Mouse (Mus musculus) heart, embryonic 15.5 days (tissue): Measurements from ENCODE around the gene Ablim1. TPM values are rescaled to one million over a fixed set of nuclear protein-coding genes. Genes with fewer than 3 reads are reported as not detected.
A peak's percentile ranks its signal among the peaks of the same experiment; 100 is the strongest.

Source experiments
- ATAC-seq: fragments of 200-750 bp; cut with Nextera tagmentation; replicated peaks from 2 replicates; pipeline ENCODE4 v1.8.0; 2017; ENCODE audit warnings: low read depth, moderate TSS enrichment; ENCODE audit not compliant: insufficient number of reproducible peaks, insufficient read depth, low FRiP score
- H3K27ac ChIP-seq: fragments of 300-500 bp; sonication (generic); 2 replicates; pipeline ENCODE4 v1.5.1; 2015; ENCODE audit warnings: mild to moderate bottlenecking, inconsistent platforms
- H3K27me3 ChIP-seq: fragments of 300-500 bp; sonication (generic); 2 replicates; pipeline ENCODE4 v1.6.1; 2015; ENCODE audit warnings: inconsistent platforms
- H3K36me3 ChIP-seq: fragments of 300-500 bp; sonication (generic); 2 replicates; pipeline ENCODE4 v1.6.1; 2015; ENCODE audit warnings: mild to moderate bottlenecking, inconsistent platforms
- H3K4me1 ChIP-seq: fragments of 300-500 bp; sonication (generic); replicated peaks from 2 replicates; pipeline ENCODE4 v1.6.1; 2015; ENCODE audit warnings: inconsistent platforms
- H3K4me2 ChIP-seq: fragments of 300-500 bp; sonication (generic); 2 replicates; pipeline ENCODE4 v1.6.1; 2015; ENCODE audit warnings: inconsistent platforms, mild to moderate bottlenecking, moderate library complexity
- H3K4me3 ChIP-seq: fragments of 300-500 bp; sonication (generic); 2 replicates; pipeline ENCODE4 v1.5.1; 2015; ENCODE audit warnings: mild to moderate bottlenecking, inconsistent platforms
- H3K9ac ChIP-seq: fragments of 300-500 bp; sonication (generic); 2 replicates; pipeline ENCODE4 v1.6.1; 2015; ENCODE audit warnings: mild to moderate bottlenecking, inconsistent platforms
- H3K9me3 ChIP-seq: fragments of 300-500 bp; sonication (generic); replicated peaks from 2 replicates; pipeline ENCODE4 v1.6.1; 2016; ENCODE audit warnings: inconsistent platforms
- WGBS: fragments of 180-500 bp; shearing (Covaris S2); methylation state at CpG from one replicate; pipeline ENCODE4 v1.1.7; 2015; ENCODE audit warnings: mixed read lengths; 5-methylcytosine and 5-hydroxymethylcytosine counted together
- polyA plus RNA-seq: library from polyadenylated mRNA; unstranded; fragments of >200 nt; fragmentation: Nextera tagmentation; extraction: Ambion mirVana; gene quantifications from 2 replicates; pipeline ENCODE4 v1.2.1, GENCODE M21; 2015

Ablim1 gene
- polyA plus RNA-seq, 1 experiment from 2014 or later, result 56.2 TPM

- H3K27me3 ChIP-seq, result peaks cover 14% of the 10 kb centered on the region
- no peaks in the 10 kb centered on the region for H3K36me3 ChIP-seq
- H3K9ac ChIP-seq, result no peak overlapping the region
- peaks cover 15% of the 10 kb centered on the region for H3K4me1 ChIP-seq
- no peak overlapping the region for H3K4me3 ChIP-seq
- no peak overlapping the region for H3K4me2 ChIP-seq
- WGBS, result 65% methylated on average over 12 of the region's 12 CpGs
- H3K27ac ChIP-seq, result no peak overlapping the region
- no peak for ATAC-seq
- H3K9me3 ChIP-seq, result no peaks in the 10 kb centered on the region
Observed at GRCm38 (mm10) chr19:57002741-57003459, 311.8 kb downstream of the Ablim1 start.

GRCm38 (mm10) chr19:57001926-57002325 lies 312.8 kb downstream of the Ablim1 start:
- WGBS, result 90% methylated on average over 4 of the region's 4 CpGs
- no peak overlapping the region for H3K9ac ChIP-seq
- no peak overlapping the region for H3K27ac ChIP-seq
- peaks cover 15% of the 10 kb centered on the region for H3K4me1 ChIP-seq
- no peak for ATAC-seq
- no peaks in the 10 kb centered on the region for H3K9me3 ChIP-seq
- H3K27me3 ChIP-seq, result peaks cover 4% of the 10 kb centered on the region
- H3K4me3 ChIP-seq, result no peak overlapping the region
- no peak overlapping the region for H3K4me2 ChIP-seq
- H3K36me3 ChIP-seq, result no peaks in the 10 kb centered on the region

DNA sequence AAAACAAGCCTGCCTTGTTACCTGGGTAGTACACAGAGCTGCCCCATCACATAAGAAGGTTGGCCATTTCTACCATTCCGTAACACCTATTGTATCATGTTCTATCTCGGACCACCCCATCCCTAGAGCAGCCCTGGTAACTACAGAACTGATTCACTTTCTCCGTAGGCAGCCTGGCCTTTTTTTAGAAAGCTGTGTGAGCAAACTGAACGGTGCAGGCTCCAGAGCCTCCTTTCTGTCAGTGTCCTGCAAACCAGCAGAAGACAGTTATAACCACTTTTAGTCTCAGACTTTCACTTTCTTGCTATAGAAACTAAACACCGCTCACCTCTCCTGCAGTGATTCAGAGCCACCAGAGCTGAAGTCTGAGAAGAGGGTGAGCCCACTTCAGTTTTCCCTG lies 314.1 kb downstream of the Ablim1 start:
- peaks cover 18% of the 10 kb centered on the region for H3K4me1 ChIP-seq
- H3K9ac ChIP-seq, result no peak overlapping the region
- H3K4me2 ChIP-seq, result no peak overlapping the region
- no peaks in the 10 kb centered on the region for H3K36me3 ChIP-seq
- no peaks in the 10 kb centered on the region for H3K27me3 ChIP-seq
- H3K9me3 ChIP-seq, result no peaks in the 10 kb centered on the region
- ATAC-seq, result no peak
- 67% methylated on average over 5 of the region's 5 CpGs for WGBS
- H3K4me3 ChIP-seq, result no peak overlapping the region
- H3K27ac ChIP-seq, result no peak overlapping the region

- no peak overlapping the region for H3K4me2 ChIP-seq
- no peaks in the 10 kb centered on the region for H3K9me3 ChIP-seq
- H3K4me3 ChIP-seq, result no peak overlapping the region
- 70% methylated on average over 2 of the region's 2 CpGs for WGBS
- H3K36me3 ChIP-seq, result no peaks in the 10 kb centered on the region
- no peak overlapping the region for H3K27ac ChIP-seq
- H3K27me3 ChIP-seq, result no peaks in the 10 kb centered on the region
- H3K9ac ChIP-seq, result no peak overlapping the region
- ATAC-seq, result no peak
- peaks cover 18% of the 10 kb centered on the region for H3K4me1 ChIP-seq
Observed at GRCm38 (mm10) chr19:56999781-57000180, 314.9 kb downstream of the Ablim1 start.

- no peaks in the 10 kb centered on the region for H3K27me3 ChIP-seq
- ATAC-seq, result no peak
- H3K9me3 ChIP-seq, result no peaks in the 10 kb centered on the region
- H3K27ac ChIP-seq, result no peak overlapping the region
- no peak overlapping the region for H3K9ac ChIP-seq
- no peak overlapping the region for H3K4me2 ChIP-seq
- no peaks in the 10 kb centered on the region for H3K36me3 ChIP-seq
- WGBS, result 71% methylated on average over 2 of the region's 2 CpGs
- peaks cover 18% of the 10 kb centered on the region for H3K4me1 ChIP-seq
- no peak overlapping the region for H3K4me3 ChIP-seq
Observed at GRCm38 (mm10) chr19:56998910-56999309, 315.8 kb downstream of the Ablim1 start.

DNA sequence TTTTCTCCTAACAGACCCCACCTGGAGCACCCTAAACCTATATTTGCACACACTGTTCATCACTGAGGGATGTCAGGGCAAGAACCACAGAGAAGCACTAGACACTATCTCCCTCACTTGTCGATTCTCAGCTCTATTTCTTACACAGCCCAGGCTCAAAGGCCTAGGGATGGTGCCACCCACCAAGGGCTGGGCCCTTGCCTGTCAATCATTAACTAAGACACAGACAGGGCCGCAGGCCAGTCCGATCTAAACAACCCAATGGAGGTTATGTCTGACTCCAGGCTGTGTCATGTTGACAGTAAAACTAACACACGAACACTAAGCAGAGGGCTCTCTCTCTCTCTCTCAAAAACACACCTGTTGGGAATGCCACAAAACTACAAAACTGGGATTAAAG lies 316.4 kb downstream of the Ablim1 start:
- Histone ChIP-seq H3K27me3 (no peaks in the 10 kb centered on the region), H3K36me3 (no peaks in the 10 kb centered on the region), H3K27ac (no peak overlapping the region), H3K4me2 (no peak overlapping the region), H3K9me3 (no peaks in the 10 kb centered on the region), H3K9ac (no peak overlapping the region), H3K4me3 (no peak overlapping the region), H3K4me1 (peaks cover 14% of the 10 kb centered on the region)
- WGBS, result 77% methylated on average over 4 of the region's 4 CpGs
- no peak for ATAC-seq

- Histone ChIP-seq H3K36me3 (no peaks in the 10 kb centered on the region), H3K27me3 (no peaks in the 10 kb centered on the region), H3K27ac (peak overlapping the region; percentile 36; the same call in 1 of the 2 replicates), H3K4me2 (peak overlapping the region; percentile 52), H3K9ac (no peak overlapping the region), H3K4me1 (peaks cover 12% of the 10 kb centered on the region), H3K4me3 (peak overlapping the region; percentile 16; the same call in 1 of the 2 replicates), H3K9me3 (no peaks in the 10 kb centered on the region)
- peak; percentile 69 for ATAC-seq
- WGBS, result 3% methylated on average over 10 of the region's 10 CpGs
Observed at GRCm38 (mm10) chr19:56997164-56997599, 317.5 kb downstream of the Ablim1 start.

DNA sequence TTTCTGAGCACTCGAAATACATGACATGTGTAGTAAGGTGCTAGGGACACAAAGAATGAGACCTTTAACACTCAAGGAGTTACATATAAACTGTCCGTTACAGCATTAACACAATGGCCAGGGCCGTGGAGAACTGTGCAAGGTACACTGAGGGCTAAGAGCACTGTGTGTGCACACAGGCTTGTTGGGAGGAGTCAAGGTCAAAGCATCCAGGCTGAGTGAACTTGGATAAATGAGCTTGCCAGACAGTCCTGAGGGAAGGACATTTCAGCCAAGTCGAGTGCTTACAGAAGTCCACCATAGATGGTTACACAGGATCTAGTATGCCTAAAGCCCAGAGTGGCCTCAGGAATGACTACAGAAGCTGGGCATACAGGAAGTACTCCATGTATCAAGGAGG lies 319.3 kb downstream of the Ablim1 start:
- no peaks in the 10 kb centered on the region for H3K9me3 ChIP-seq
- H3K4me2 ChIP-seq, result no peak overlapping the region
- H3K9ac ChIP-seq, result no peak overlapping the region
- H3K27ac ChIP-seq, result no peak overlapping the region
- H3K4me3 ChIP-seq, result no peak overlapping the region
- no peak for ATAC-seq
- no peaks in the 10 kb centered on the region for H3K36me3 ChIP-seq
- no peaks in the 10 kb centered on the region for H3K27me3 ChIP-seq
- H3K4me1 ChIP-seq, result peaks cover 19% of the 10 kb centered on the region
- 72% methylated on average over 4 of the region's 4 CpGs for WGBS

DNA sequence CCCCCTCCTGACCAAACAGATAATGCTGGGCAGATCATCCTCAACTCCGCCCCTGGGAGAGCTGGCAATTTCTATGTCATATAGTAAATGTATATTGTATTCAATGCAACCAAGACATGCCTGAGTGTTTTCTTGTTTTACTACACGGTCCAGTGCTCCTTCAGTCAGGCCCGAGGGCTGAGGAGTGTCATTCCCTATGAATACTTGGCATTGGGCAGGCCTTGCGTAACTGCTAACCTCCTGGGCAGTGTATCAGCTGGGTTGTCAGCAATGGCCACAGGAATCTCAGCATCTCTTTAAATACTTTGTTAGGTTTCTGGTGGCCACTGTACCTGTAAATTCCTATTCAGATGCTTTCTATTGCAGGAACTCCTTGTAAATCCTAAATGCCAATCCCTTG lies 320.1 kb downstream of the Ablim1 start:
- Histone ChIP-seq H3K4me2 (no peak overlapping the region), H3K27ac (no peak overlapping the region), H3K27me3 (no peaks in the 10 kb centered on the region), H3K4me3 (no peak overlapping the region), H3K36me3 (no peaks in the 10 kb centered on the region), H3K9ac (no peak overlapping the region), H3K9me3 (no peaks in the 10 kb centered on the region), H3K4me1 (peaks cover 27% of the 10 kb centered on the region)
- 75% methylated on average over 4 of the region's 4 CpGs for WGBS
- no peak for ATAC-seq

GRCm38 (mm10) chr19:56993763-56994162 lies 321.0 kb downstream of the Ablim1 start:
- Histone ChIP-seq H3K36me3 (no peaks in the 10 kb centered on the region), H3K4me2 (no peak overlapping the region), H3K4me1 (peaks cover 33% of the 10 kb centered on the region), H3K27me3 (no peaks in the 10 kb centered on the region), H3K9ac (no peak overlapping the region), H3K4me3 (no peak overlapping the region), H3K27ac (no peak overlapping the region), H3K9me3 (no peaks in the 10 kb centered on the region)
- 56% methylated on average over 4 of the region's 4 CpGs for WGBS
- no peak for ATAC-seq

DNA sequence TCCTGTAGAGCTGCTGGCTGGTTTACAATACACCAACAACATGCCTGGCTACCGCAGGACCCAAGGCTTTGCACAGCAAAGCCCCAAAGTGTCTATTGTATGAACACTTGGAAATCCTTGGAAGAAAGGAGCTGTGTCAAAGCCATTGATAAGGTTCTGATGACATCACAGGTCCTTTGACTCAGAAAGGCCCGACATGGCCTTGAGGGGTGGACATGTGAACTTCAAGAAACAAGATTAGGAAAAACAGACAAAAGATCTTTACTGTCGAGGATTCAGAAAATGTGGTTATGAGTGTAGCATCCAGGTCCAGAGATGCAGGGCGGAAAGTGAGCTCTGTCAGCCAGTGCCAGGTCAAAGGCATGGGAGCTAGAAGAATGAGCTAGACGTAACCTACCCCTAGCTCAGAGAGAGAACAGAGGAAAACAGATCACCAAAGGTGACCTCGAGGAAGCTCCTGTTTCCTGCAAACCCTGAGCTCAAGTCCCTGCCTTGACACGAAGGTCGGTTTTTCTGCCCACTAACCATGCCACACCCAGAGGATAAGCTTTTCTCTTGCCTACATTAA lies 321.7 kb downstream of the Ablim1 start:
- Histone ChIP-seq H3K27me3 (no peaks in the 10 kb centered on the region), H3K4me2 (no peak overlapping the region), H3K4me1 (peaks cover 36% of the 10 kb centered on the region), H3K36me3 (no peaks in the 10 kb centered on the region), H3K9me3 (no peaks in the 10 kb centered on the region), H3K4me3 (no peak overlapping the region), H3K27ac (no peak overlapping the region), H3K9ac (no peak overlapping the region)
- ATAC-seq, result no peak
- 64% methylated on average over 8 of the region's 8 CpGs for WGBS
